ENCODE assay signal across 10 mouse cellular contexts in the genomic region with DNA sequence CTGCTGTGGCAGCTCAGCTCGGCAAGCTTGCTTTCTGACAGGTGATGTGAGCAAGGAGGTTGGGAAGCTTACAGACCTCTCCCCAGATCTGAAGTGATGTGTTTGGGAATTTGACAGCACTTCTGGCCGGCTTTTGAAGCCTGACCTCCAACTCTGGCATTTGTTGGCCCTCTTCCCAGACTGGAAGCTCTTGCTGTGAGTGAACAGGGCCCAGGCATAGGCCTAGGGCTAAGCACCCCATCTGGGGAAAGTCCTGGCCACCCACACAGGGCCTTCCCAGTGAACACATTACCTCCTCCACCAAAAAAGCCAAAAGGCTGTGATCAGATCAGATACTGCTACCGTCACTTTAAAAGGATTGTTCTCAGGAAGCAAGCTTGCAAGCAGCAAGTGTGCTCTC. TPM values are rescaled to one million over a fixed set of nuclear protein-coding genes. Genes with fewer than 3 reads are reported as not detected.
DNase-seq lines count a peak whose midpoint lies in the region; ATAC-seq and TF ChIP-seq lines count a peak whose summit lies in the region.
"Had no signal": no experiment of that assay in that cellular context is flagged by ENCODE, and none has a peak within 500 bp of the region (broad histone marks: within the 10 kb centered on the region; RNA-seq: fewer than 3 reads in every experiment).

No protein-coding gene starts in this region.

- H3K36me3 ChIP-seq in midbrain, embryonic 14.5 days (ENCODE audit: control insufficient read depth, insufficient read depth, low read length): peaks cover 42% of the 10 kb centered on the region
- H3K36me3 ChIP-seq in midbrain, embryonic 15.5 days (replicated peaks): peaks cover 9% of the 10 kb centered on the region; the same call in 1 of the 2 replicates
- no peaks in the 10 kb centered on the region for H3K36me3 ChIP-seq in heart, postnatal 0 days (replicated peaks; ENCODE audit: control insufficient read depth, insufficient read depth, low read length)
- no peaks in the 10 kb centered on the region for H3K36me3 ChIP-seq in lung, postnatal 0 days (ENCODE audit: insufficient read depth, low read length)

- peaks cover 7% of the 10 kb centered on the region; the same call in 1 of the 2 replicates for H3K4me1 ChIP-seq in midbrain, embryonic 14.5 days (ENCODE audit: control insufficient read depth, insufficient read depth, low read length)
- peaks cover 14% of the 10 kb centered on the region; the same call in 1 of the 2 replicates for H3K4me1 ChIP-seq in midbrain, embryonic 15.5 days
- peaks cover 7% of the 10 kb centered on the region; the same call in 1 of the 2 replicates for H3K4me1 ChIP-seq in heart, postnatal 0 days (ENCODE audit: control insufficient read depth, insufficient read depth)
- 0 out of 2 replicates have a peak, but pooled peaks cover 7% of the 10 kb centered on the region for H3K4me1 ChIP-seq in lung, postnatal 0 days (ENCODE audit: insufficient read depth, low read depth, low read length)

- no peak for ATAC-seq in midbrain, embryonic 14.5 days (ENCODE audit: low FRiP score, low TSS enrichment)
- ATAC-seq in midbrain, embryonic 15.5 days (replicated peaks): no peak
- ATAC-seq in heart, postnatal 0 days (ENCODE audit: insufficient read depth, low read depth): peak; percentile 77
- ATAC-seq in lung, postnatal 0 days: peak; percentile 85

- no peak overlapping the region for H3K4me3 ChIP-seq in midbrain, embryonic 14.5 days (replicated peaks; ENCODE audit: low read depth, low read length)
- no peak overlapping the region for H3K4me3 ChIP-seq in midbrain, embryonic 15.5 days
- H3K4me3 ChIP-seq in heart, postnatal 0 days (ENCODE audit: low read depth, low read length): no peak overlapping the region
- no peak overlapping the region for H3K4me3 ChIP-seq in lung, postnatal 0 days (ENCODE audit: low read depth, low read length)
- H3K4me3 ChIP-seq in layer of hippocampus, adult 2 months: no peak overlapping the region
- H3K4me3 ChIP-seq: neural tube, embryonic 12.5 days had no signal

- 0 out of 2 replicates have a peak overlapping the region, but pooled peaks have one; percentile 32 for H3K27ac ChIP-seq in midbrain, embryonic 14.5 days (replicated peaks; ENCODE audit: low read depth, low read length)
- no peak overlapping the region for H3K27ac ChIP-seq in midbrain, embryonic 15.5 days
- H3K27ac ChIP-seq in heart, postnatal 0 days (ENCODE audit: low read depth): peak overlapping the region; percentile 77
- H3K27ac ChIP-seq in lung, postnatal 0 days (ENCODE audit: low read length): no peak overlapping the region
- no peak overlapping the region for H3K27ac ChIP-seq in layer of hippocampus, adult 2 months
- H3K27ac ChIP-seq: neural tube, embryonic 12.5 days had no signal

- H3K4me2 ChIP-seq in midbrain, embryonic 14.5 days (ENCODE audit: low read length): no peak overlapping the region
- no peak overlapping the region for H3K4me2 ChIP-seq in midbrain, embryonic 15.5 days
- no peak overlapping the region for H3K4me2 ChIP-seq in heart, postnatal 0 days (ENCODE audit: low read depth, low read length)
- no peak overlapping the region for H3K4me2 ChIP-seq in lung, postnatal 0 days (replicated peaks; ENCODE audit: low read depth, low read length)
- H3K4me2 ChIP-seq: neural tube, embryonic 12.5 days had no signal

- WGBS in midbrain, embryonic 14.5 days: 31% methylated on average over 3 of the region's 3 CpGs
- WGBS in midbrain, embryonic 15.5 days: 39% methylated on average over 3 of the region's 3 CpGs
- 15% methylated on average over 3 of the region's 3 CpGs for WGBS in heart, postnatal 0 days
- 14% methylated on average over 3 of the region's 3 CpGs for WGBS in lung, postnatal 0 days

- no peak overlapping the region for H3K9ac ChIP-seq in midbrain, embryonic 14.5 days (replicated peaks; ENCODE audit: low read length)
- H3K9ac ChIP-seq in midbrain, embryonic 15.5 days: no peak overlapping the region
- no peak overlapping the region for H3K9ac ChIP-seq in heart, postnatal 0 days (replicated peaks; ENCODE audit: low read depth, low read length)
- H3K9ac ChIP-seq in lung, postnatal 0 days (replicated peaks; ENCODE audit: low read depth): no peak overlapping the region
- H3K9ac ChIP-seq: neural tube, embryonic 12.5 days had no signal

- no peak for TF ChIP-seq CTCF in heart, postnatal 0 days (IDR thresholded peaks at IDR 0.05; ENCODE audit: low read depth)
- TF ChIP-seq CTCF in lung, postnatal 0 days (IDR thresholded peaks at IDR 0.05): no peak
- TF ChIP-seq CTCF in layer of hippocampus, adult 2 months (conservative IDR thresholded peaks at IDR 0.05): no peak

- no peak for TF ChIP-seq EP300 in heart, postnatal 0 days (IDR thresholded peaks at IDR 0.05; ENCODE audit: low read depth)
- no peak for TF ChIP-seq EP300 in lung, postnatal 0 days (IDR thresholded peaks at IDR 0.05)

- DNase-seq in midbrain, embryonic 14.5 days: peak; percentile 60
- peak; percentile 18 to 37 for DNase-seq in cerebellum, adult 18-20 months
- peak; percentile 72 for DNase-seq in heart, postnatal 0 days (ENCODE audit: low spot score)
- DNase-seq in lung, postnatal 0 days (ENCODE audit: low spot score): peak; percentile 85
- no peak for DNase-seq in embryo, embryonic 10.5 days (ENCODE audit: low spot score)
- DNase-seq in frontal cortex, postnatal 10 days (ENCODE audit: low spot score in 2 of 2): no peak
- DNase-seq in layer of hippocampus, adult 2 months (ENCODE audit: low spot score in 2 of 2): no peak

- no peaks in the 10 kb centered on the region for H3K27me3 ChIP-seq in midbrain, embryonic 14.5 days (ENCODE audit: control insufficient read depth, insufficient read depth, low read length)
- no peaks in the 10 kb centered on the region for H3K27me3 ChIP-seq in midbrain, embryonic 15.5 days (replicated peaks)
- H3K27me3 ChIP-seq in heart, postnatal 0 days (ENCODE audit: control insufficient read depth, insufficient read depth, low read length): no peaks in the 10 kb centered on the region
- no peaks in the 10 kb centered on the region for H3K27me3 ChIP-seq in lung, postnatal 0 days (replicated peaks; ENCODE audit: insufficient read depth, low read length)

- no peaks in the 10 kb centered on the region for H3K9me3 ChIP-seq in midbrain, embryonic 14.5 days (ENCODE audit: control insufficient read depth, low read length)
- H3K9me3 ChIP-seq in midbrain, embryonic 15.5 days: no peaks in the 10 kb centered on the region
- no peaks in the 10 kb centered on the region for H3K9me3 ChIP-seq in heart, postnatal 0 days (replicated peaks; ENCODE audit: control insufficient read depth, low read length)
- no peaks in the 10 kb centered on the region for H3K9me3 ChIP-seq in lung, postnatal 0 days (ENCODE audit: low read length)
- H3K9me3 ChIP-seq: neural tube, embryonic 12.5 days had no signal

RNA-seq across cellular contexts. Expression of a gene that starts 7.1 kb away (rescaled TPM):
- not detected in 2 replicates for polyA plus RNA-seq in midbrain, embryonic 14.5 days (2014; fragmentation: Nextera tagmentation; extraction: Ambion mirVana)
- 0.17 TPM in 1 of 2 replicates, not detected in the other for polyA plus RNA-seq in midbrain, embryonic 15.5 days (2015; fragmentation: Nextera tagmentation; extraction: Ambion mirVana)
- total RNA-seq in heart, postnatal 0 days (2014; rRNA removed; ENCODE audit: low replicate concordance): not detected in 2 replicates
- not detected in 2 replicates for polyA plus RNA-seq in heart, postnatal 0 days (2015; fragmentation: Nextera tagmentation; extraction: Ambion mirVana)
- 0.26 and 1.2 TPM in 2 replicates for polyA plus RNA-seq in lung, postnatal 0 days (2015; fragmentation: Nextera tagmentation; extraction: Ambion mirVana)
- total RNA-seq in layer of hippocampus, adult 2 months (2021): not detected
- total RNA-seq: gastrocnemius, postnatal 36 days had no signal
- polyA plus RNA-seq: neural tube, embryonic 12.5 days had no signal

RNA-seq across cellular contexts. Expression of a gene that starts 19.1 kb away (rescaled TPM):
- not detected in 2 replicates for polyA plus RNA-seq in midbrain, embryonic 14.5 days (2014; fragmentation: Nextera tagmentation; extraction: Ambion mirVana)
- not detected in 2 replicates for polyA plus RNA-seq in midbrain, embryonic 15.5 days (2015; fragmentation: Nextera tagmentation; extraction: Ambion mirVana)
- total RNA-seq in heart, postnatal 0 days (2014; rRNA removed; ENCODE audit: low replicate concordance): not detected in 2 replicates
- polyA plus RNA-seq in heart, postnatal 0 days (2015; fragmentation: Nextera tagmentation; extraction: Ambion mirVana): not detected in 2 replicates
- 15.2 and 19.2 TPM in 2 replicates for polyA plus RNA-seq in lung, postnatal 0 days (2015; fragmentation: Nextera tagmentation; extraction: Ambion mirVana)
- total RNA-seq in layer of hippocampus, adult 2 months (2021): not detected
- total RNA-seq: gastrocnemius, postnatal 36 days had no signal
- polyA plus RNA-seq: neural tube, embryonic 12.5 days had no signal

RNA-seq across cellular contexts. Expression of a gene that starts 47.8 kb away (rescaled TPM):
- not detected in 2 replicates for polyA plus RNA-seq in midbrain, embryonic 14.5 days (2014; fragmentation: Nextera tagmentation; extraction: Ambion mirVana)
- 0.18 TPM in 1 of 2 replicates, not detected in the other for polyA plus RNA-seq in midbrain, embryonic 15.5 days (2015; fragmentation: Nextera tagmentation; extraction: Ambion mirVana)
- total RNA-seq in heart, postnatal 0 days (2014; rRNA removed; ENCODE audit: low replicate concordance): not detected in 2 replicates
- polyA plus RNA-seq in heart, postnatal 0 days (2015; fragmentation: Nextera tagmentation; extraction: Ambion mirVana): 0.07 and 0.52 TPM in 2 replicates
- 0.61 and 1.3 TPM in 2 replicates for polyA plus RNA-seq in lung, postnatal 0 days (2015; fragmentation: Nextera tagmentation; extraction: Ambion mirVana)
- not detected for total RNA-seq in layer of hippocampus, adult 2 months (2021)
- total RNA-seq: gastrocnemius, postnatal 36 days had no signal

Comparison
In these comparisons a context has a peak if more than half of its experiments do, and no peak if none do; other contexts are left out.
1. H3K27ac ChIP-seq: peak in midbrain, embryonic 14.5 days (single experiment) and heart, postnatal 0 days (single experiment); none in midbrain, embryonic 15.5 days (single experiment), lung, postnatal 0 days (single experiment) and layer of hippocampus, adult 2 months (single experiment).
2. ATAC-seq: peak in heart, postnatal 0 days (single experiment) and lung, postnatal 0 days (single experiment); none in midbrain, embryonic 14.5 days (single experiment) and midbrain, embryonic 15.5 days (single experiment).
3. DNase-seq: peak in midbrain, embryonic 14.5 days (single experiment), cerebellum, adult 18-20 months (2 of 2), heart, postnatal 0 days (single experiment) and lung, postnatal 0 days (single experiment); none in embryo, embryonic 10.5 days (single experiment), frontal cortex, postnatal 10 days (0 of 2) and layer of hippocampus, adult 2 months (0 of 2).
4. RNA of a gene that starts 19.1 kb away (polyA plus RNA-seq): 15.2 to 19.2 TPM in lung, postnatal 0 days; not detected in midbrain, embryonic 15.5 days, not detected in midbrain, embryonic 14.5 days and not detected in heart, postnatal 0 days; every median in the first group is over 10 times any median in the second.